Mouse (Mus musculus) ES-Bruce4 (cell line): ENCODE data around the gene Ccdc17.

Source experiments
- CTCF ChIP-seq: IDR thresholded peaks from one replicate; pipeline ENCODE4 v1.8.1; 2011; ENCODE audit warnings: low read depth, low read length
- EP300 ChIP-seq: IDR thresholded peaks from 2 replicates; pipeline ENCODE4 v1.6.1; 2011; ENCODE audit warnings: low read depth, low read length; ENCODE audit not compliant: insufficient read depth
- POLR2A ChIP-seq: IDR thresholded peaks from one replicate; pipeline ENCODE4 v1.8.1; 2011; ENCODE audit warnings: low read length; ENCODE audit not compliant: insufficient read depth

DNA sequence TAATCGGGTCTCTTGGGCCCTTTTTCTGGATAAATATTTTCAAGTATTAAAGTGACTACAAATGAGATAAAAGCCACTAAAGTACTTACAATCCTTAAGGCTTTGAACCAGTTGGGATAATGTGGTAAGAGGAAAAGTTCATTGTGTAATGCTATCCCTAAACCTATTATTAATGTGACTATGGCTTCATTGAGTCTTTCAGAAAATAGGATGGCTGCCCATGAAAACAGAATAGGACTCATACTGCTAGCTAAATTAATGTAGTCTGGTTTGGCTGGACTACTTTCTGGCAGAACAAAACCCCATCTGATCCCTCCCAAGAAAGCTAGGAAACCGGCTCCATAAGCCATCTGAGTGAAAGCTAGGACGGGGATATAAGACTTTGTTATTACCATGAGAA is 43.4 kb upstream of the Ccdc17 start:
- TF ChIP-seq POLR2A (no peak), CTCF (no peak), EP300 (no peak)
